Mouse (Mus musculus) E14TG2a.4 (cell line): ENCODE data around the gene Nckap5.

Experiments
- CTCF ChIP-seq: conservative IDR thresholded peaks from 2 replicates; pipeline ENCODE4 v1.5.1; 2014; ENCODE audit warnings: low read length
- NANOG ChIP-seq: IDR thresholded peaks from 2 replicates; pipeline ENCODE4 v1.6.1; 2014; ENCODE audit warnings: borderline replicate concordance, low read length, mixed read lengths

GRCm38 (mm10) chr1:126681773-126682172 is 148.8 kb downstream of the Nckap5 start:
- TF ChIP-seq CTCF, result no peak
- no peak for TF ChIP-seq NANOG
